Mouse (Mus musculus) brain, adult 2 months (tissue): ENCODE measurements around the gene Banf2.

ENCODE experiments used
- DNase-seq: peaks from one replicate; pipeline ENCODE4 v3.0.0; 2011; ENCODE audit warnings: low read depth, low spot score

Banf2 gene

DNA sequence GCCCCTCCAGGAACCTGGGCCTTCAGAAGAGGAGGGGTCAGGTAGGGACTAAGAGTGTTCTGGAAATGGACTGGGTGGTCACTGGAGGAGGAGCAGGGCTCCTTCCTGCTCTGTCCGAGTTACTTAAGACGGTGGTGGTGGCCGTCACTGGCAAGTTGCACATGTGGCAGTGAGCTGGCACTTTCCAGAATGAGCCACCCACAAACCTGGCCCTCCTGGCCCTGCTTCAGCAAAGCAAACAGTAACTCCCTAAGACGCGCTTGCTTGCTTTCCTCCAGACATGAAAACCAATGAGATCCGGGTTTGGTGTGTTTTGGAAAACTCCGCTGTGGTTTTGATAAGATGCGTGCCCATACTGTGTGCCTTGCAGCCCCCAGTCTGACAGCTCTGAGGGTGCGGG, 7.5 kb upstream of the Banf2 start:
- DNase-seq: no peak

DNA sequence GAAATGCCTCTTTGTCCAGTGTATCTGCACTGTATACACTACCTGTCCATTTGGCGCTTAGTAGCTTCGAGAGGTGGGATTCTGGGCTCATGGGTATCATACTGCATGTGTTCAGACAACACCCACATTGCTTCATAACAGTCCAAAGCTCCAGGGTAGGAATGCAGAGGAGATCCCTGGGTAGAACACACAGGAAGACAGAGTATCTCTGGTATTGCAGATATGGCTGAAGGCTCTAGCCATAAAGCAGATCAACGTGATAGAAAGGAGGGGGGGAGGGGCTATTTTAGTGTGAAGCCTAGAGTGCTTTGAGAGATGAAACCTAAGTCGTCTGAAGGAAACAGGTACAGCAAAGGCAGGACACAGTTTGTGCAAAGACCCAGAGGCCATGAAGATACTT, 6.4 kb upstream of the Banf2 start:
- no peak for DNase-seq

DNA sequence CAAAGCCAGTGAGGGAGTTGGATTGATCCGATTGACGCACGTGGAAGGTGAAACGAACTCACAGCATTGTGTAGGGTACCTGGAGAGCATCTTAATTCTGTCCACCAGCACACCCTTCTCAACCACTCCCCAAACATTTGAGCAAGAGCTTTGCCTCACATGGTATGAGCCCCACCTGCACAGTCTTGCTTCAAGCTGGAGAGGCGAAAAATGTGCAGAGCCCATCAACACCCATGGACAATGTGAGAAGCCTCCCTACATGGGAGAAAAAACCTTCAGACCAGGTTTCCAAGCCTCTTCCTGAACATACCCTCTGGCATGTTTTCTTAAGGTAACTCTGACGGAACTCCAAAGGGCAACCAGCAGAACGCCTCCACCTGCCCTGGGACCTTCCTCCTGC, 2.1 kb upstream of the Banf2 start:
- DNase-seq: no peak

DNA sequence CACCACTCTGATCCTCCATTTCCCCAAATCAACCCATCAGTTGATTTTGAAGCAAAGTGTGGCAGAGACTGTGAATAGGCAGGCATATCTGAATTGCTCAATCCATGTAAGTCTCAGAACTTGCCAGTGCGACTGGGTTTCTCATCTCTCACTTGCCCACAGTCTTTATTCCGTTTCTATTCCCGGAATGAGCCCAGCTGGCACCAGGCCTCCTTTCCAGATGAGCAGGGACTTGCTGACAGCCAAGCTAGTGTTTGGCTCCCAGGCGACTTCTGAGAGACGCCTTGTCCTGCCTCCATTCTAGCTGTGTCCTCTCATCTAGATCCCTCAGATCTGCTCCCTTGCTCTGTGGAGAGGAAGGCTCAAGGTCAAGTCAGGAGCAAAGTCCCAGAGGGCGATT, 11.9 kb downstream of the Banf2 start:
- DNase-seq: peak; percentile 90

DNA sequence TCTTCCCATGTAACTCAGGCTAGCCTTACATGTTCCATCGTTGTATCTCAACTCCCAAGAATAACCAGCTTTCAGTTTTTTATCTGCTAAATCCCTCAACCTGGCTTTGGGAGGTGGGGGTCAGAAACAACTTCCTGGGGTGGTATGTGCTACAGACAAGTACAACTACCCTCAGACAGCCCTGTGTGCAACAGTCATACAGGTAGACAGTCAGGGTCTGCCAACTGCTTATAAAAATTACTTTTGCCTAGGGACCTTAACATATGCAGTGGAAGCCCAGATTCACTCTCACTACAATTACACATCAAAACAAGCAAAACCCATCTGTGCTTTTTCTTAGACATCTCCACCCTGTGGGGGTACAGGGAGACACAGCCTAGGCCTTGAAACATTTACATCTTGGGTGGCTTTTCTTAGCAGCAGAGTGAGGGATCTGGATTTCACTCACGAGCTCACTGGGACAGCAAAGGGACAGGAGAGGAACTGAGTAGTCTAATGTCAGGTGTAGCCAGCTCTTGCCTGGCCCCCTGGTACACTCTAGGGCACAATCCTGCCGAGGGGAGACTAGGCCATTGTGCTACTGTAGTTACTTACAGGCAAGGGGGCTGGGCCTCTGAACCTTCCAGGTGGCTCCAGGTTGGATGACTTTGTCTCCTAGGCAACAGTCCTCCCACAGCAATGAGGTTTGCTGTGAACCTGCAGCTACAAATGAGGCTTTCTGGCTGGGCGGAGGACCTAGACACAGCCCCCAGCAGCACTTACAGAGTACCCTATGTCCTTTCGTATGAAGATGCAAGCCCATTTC, 13.1 kb downstream of the Banf2 start:
- peak; percentile 72 for DNase-seq

DNA sequence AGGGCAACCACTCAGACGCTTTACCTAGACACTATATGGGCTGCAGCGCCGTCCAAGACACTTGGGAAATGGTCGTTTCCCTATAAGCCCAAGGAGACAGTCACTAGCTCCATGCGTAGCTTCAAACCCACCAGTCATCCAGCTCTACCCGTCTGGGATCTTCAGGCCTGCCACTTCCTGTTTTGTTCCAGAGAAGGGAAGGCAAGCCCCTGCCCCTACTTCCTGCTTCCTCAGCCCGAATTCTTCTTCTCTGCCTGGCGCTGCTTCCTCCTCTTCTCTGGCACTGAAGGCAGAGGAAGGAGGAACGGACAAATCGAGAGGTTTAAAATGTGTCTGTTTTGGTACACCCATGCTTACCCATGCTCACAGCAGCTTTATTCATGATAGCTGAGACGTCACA, 14.1 kb downstream of the Banf2 start:
- DNase-seq: peak; percentile 12

DNA sequence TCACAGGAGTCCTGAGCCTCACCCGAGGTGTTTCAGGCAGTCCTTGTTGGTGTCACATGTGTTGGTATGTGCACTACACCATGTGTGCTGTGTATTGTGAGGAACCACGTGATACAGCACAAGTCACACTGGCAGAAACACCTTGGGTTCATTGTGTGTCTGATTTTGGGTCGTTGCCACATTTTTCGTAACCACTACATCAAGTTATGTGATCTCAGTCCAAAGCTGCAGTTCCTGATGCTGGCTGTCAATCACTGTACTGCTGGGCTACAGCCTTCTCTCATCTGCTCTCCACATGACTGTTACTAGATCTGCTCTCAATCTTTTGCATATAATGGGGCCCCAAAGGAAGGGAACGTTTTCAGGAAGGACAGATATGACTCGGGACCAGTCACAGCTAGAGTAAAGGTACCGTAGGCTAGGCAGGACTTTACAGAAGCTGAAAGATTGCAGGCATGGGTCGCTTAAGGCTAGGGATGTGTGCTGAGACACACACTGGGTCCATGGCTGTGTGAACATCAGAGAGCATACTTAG, 17.4 kb downstream of the Banf2 start:
- DNase-seq: no peak

DNA sequence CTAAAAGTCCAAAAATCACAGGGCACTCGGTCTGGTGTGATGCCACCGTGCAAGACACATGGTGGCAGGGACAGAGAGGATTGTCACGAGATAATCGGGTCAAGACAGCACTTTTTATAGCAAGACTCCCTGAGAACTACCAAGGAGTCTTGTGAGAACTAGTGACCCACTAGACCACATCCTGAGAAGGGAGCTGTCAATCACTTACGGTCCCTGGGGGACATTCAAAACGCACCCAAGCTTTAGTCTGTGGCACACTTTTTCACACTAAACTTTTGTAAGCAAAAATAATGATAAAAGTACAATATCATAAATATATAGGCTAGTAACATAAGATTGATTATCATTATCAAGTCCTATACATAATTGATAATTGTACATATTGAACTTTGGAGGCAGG, 18.0 kb downstream of the Banf2 start:
- DNase-seq: no peak

DNA sequence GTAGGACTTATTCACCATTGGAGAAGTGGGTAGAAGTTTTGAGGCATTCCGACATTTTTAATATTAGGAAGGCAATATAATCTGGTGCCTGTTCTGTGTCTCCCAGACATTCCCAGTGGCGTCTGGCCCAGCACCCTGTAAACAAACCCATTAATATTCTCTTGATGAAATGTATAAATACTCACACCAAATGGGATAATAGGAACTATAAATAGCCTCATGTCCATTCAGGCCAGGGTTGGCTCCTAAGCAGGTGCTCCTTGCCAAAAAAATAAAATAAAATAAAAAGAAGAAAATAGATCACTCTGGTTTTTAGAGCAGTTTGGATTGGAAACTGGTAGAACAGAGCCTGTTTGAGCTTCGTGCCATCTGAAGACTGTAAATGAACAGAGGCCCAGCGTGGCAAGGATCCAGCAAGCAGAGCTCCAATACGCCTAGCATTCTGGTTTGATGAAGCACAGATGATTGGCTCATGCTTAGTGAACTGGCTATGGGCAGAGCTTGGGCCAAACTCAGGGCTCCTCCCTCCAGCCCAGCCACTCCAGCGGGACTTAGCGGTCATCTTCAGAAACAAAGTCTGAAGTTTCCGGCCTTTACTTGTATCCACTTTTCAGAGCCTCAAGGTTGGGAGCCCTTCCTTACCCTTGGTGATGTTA, 19.7 kb downstream of the Banf2 start:
- DNase-seq: peak; percentile 85

DNA sequence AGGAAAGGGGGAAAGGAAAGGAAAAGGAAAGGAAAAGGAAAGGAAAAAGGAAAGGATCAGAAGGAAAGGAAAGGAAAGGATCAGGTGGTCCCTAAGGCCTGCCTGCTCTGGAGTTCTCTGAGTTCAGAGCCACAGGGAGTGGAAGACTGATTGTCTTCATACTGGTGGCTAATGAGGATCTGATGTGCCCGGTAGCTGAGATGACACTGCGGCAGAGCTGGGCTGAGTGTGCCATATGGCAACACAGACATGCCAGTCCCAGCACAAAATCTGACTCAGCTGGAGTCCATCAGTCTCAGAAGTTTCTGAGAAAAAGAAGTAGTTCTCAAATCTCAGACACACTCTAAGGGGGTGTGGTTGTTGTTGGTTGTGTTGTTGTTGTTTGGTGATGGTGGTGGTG, 24.9 kb downstream of the Banf2 start:
- peak; percentile 60 for DNase-seq

DNA sequence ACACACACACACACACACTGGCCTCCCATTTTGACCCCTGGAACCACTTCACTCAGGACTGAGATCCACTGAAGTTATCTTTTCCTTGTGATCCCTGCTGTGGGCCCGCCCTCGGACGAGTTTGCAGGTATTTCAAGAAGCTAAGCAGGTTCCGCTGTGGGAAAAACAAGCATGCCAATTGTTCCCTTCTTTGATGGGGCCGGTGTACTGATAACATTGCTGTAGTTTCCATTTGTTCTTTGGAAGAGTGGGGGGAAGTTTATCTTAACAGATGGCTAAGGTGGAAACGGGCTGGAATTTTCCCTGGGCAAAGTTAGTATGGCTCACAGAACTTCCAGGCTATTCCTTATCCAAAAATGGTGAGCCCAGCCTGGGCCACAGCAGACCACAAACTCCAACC, 28.8 kb downstream of the Banf2 start:
- no peak for DNase-seq

DNA sequence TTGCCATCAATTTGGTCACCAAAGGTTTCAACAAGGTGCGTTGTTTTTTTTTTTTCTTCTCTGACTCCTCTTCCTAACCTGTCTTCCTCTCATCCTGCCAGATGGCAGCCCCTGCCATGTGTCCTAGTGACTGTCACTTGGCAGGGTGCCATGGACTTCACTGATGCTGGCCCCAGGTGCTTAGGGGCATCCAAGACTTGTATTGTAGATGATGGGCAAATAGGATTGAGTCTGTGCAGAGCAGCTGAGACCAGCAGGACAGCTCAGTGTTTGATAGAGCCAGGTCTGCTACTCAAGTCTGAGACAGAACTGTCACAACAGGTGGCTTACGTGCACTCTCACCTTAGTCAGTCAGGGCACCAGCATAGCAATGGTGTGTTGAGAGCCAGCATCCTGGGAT, 32.6 kb downstream of the Banf2 start:
- peak; percentile 27 for DNase-seq

DNA sequence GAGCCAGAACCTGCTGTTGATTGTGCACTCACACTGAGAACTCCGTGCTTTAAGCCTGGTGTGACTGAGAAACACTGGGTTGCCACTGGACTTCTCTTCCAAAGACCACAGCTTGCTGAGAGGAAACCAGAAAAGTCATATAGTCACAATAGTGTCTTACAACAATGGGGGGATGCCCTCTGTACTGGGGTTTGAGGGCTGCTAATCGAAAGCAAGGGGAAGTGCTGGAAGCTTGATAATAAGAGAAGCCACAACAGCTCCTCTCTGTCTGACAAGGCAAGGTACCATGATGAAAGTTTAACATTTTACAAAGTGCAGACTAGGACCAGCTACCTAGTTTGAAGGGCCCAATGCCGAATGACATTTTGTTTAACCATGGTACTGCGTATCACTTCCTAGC, 36.8 kb downstream of the Banf2 start:
- DNase-seq: no peak

DNA sequence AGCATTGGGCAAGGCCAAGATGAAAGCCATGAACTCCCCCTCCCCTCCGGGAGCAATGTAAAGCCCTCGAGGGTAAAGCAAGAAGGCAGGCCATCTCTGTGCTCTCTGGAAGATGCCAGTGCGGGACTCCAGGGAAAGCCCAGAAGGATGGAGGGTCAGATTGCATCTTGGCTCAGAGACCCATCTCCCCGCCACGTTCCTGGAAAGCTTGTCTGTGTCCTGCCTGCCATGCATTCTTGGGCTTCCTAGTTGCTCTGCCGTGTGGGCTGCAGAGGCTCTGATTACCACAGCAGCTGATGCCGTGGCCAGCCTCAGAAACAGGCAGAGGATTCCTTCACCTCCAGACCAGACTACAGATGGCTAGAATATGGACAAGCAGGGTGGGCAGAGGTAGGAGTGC, 37.6 kb downstream of the Banf2 start:
- no peak for DNase-seq

DNA sequence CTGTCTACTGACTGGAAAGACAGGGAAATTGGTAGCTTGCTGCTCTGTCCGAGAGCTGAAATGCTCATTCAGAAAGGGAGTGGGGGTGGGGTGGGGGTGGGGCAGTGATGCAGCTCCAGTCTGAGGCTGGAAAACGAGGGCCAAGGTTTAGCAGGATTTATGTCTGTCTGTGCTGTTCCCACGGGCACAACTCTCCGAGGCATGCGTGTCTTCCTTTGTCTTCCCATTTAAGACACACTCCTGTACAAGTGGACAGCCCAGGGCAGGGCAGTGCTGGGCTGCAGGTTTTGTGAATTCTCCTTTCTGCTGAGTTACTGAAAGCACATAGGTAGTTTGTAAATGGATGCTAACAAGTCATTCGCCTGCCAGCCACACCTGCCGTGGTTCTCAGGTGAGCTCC, 39.8 kb downstream of the Banf2 start:
- no peak for DNase-seq

DNA sequence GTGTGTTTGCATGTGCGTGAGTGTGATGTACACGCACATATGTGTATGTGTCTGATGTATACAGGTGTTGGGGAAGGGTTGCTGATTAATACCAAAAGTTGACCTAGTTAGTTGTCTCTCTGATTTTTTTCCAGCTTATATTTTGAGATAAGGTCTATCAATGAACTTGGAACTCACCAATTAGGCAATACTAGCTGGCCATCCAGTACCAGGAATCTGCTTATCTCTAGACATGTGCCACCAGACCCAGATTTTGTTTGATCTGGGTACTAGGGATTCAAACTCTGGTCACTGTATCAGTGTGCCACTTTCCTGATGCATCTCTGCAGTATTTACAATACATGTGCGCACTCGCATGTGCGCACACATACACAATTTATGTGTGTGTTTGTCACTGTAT, 41.2 kb downstream of the Banf2 start:
- no peak for DNase-seq

DNA sequence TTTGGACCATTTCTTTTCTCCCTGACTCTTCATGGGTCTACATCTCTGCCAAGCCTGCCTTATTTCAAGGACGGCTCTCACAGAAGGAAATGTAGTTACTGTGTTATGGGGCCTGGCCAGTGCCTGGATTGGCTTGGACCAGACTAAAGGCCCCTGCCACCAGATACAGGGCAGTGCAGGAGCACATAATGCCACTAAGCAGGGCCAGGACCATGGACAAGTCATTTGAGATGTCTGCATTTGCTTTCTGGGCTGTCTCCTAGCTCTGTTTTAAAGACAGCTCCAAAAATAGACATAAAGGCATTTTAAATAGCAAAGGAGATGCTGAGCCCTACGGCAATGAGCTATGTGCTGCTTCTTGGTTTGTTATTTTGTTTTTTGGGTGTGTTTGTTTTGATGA, 43.8 kb downstream of the Banf2 start:
- no peak for DNase-seq

DNA sequence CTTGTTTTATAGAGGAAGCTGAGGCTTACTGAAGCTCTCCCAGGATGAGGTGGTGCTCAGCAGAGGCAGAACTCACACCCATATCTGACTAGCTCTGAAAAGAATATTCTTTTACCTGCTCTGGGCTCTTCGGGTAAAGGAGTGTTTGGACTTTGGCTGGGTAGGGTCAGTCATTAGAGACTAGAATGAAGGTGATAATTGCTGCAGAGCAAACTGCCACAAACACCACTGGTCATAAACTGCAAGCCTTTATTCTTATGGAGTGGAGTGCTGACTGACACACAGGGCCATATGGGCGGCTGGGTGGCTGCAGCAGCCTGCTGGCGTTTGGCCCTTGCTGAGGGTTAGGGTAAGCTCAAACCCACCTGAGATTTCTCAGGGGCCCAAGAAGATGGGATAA, 46.0 kb downstream of the Banf2 start:
- no peak for DNase-seq

DNA sequence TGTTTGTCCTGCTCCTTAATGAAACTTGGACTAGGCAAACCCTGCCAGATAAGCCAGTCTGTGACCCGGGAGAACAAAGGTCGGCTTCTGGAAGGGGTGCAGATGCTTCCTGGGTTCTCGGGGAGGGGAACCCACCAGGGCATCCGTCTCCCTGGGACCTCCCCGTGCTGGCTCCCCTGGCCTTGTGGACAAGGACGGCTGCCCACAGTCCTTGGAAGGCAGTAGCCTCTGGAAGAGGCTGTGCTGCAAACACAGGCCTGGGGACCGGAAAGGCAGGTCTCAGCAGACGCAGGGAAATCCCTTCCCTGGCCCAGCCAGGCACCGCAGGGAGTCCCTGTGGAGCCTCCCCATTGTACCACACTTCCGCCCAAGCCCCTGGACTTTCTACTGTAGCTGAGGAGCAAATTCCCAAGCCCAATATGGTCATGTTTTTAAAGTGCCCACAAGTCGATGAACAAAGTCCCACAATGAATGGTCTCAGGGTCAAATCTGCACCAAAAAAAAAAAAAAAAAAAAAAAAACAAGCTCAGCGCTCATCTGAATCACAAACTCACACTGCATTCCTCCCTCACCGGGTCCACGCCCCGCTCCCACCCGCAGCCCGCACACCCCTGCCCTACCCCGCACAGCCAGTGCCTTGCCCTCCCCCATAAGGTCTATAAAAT, 53.5 kb downstream of the Banf2 start:
- no peak for DNase-seq

DNA sequence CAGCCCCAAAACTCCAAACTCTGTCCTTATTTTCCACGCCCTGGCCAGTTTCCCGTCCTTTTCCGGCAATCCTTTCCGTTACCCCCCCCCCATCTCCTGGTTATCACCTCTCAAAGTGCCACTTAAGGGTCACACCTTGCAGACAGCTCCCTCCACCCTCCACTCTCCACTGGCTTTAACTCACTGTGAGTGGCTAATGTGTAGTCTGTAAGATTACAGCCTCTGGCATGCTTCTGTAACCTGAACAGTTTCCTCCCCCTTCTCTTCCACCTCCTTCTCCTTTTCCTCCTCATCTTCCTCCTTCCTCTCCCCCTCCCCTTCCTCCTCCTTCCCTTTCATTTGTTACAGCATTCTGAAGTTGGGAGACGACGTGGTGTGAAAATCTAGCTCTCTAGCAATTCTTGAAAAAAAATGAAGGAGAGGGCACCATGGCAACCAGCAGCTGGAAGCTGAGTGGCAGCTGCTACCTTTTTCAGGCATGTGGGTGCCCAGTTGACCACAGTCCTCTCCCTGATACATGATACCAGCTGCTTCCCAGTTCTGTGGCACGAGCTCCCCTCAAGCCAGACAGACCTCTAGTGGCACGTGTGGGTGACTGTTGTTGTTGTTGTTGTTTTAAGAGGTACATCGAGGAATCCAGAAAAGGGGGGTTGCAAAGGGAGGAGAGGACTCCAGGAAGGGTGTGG, 55.2 kb downstream of the Banf2 start:
- peak; percentile 6 for DNase-seq

DNA sequence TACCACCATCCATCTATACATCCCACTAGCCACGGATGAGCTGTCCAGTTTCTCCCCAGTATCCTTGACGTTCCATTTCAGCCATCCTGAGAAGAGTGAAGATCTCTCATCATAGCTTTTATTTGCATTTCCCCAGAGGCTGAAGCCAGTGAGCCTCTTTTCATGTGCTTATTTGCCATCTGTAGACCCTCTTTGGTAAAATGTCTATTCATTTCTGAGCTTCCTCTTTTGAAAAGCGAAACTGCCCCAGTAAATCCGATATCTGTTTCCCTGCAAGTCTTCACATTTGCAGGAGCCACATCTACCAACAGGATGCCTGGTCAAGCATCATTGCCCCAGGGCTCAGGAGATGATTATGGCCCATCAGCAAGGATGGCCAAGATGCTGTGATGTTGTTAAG, 59.9 kb downstream of the Banf2 start:
- DNase-seq: no peak

DNA sequence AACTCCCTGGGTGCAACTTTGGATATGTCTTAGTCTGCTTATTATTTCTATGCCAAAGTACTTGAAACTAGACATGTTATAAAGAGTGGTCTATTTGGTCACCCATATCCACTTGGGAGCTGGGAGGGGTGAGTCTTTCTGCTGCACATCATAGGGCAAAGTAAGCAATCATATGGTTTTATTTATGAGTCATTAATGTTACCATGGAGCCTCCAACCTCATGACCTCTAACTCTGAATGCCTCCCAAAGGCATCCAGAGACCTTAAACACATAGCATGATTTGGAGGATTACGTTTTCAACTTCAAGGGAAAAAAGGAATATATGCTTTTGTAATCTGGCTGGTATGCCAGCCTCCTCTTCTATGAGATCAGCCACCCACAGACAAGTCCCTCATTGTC, 61.9 kb downstream of the Banf2 start:
- no peak for DNase-seq
